Mouse (Mus musculus) frontal cortex, postnatal 25 days (tissue): ENCODE data around the gene Mast4.
A peak's percentile ranks its signal among the peaks of the same experiment; 100 is the strongest.

ENCODE experiments used
- DNase-seq, 2 experiments: peaks; one replicate each; pipeline ENCODE4 v3.0.0; 2022; ENCODE audit warnings: low spot score in 2 of 2

Mast4 gene

GRCm38 (mm10) chr13:103239654-103240053 is 94.6 kb downstream of the Mast4 start:
- no peak for DNase-seq

GRCm38 (mm10) chr13:103238034-103238705 is 96.1 kb downstream of the Mast4 start:
- no peak for DNase-seq

GRCm38 (mm10) chr13:103232171-103232570 is 102.1 kb downstream of the Mast4 start:
- DNase-seq, result no peak

GRCm38 (mm10) chr13:103229069-103229468 is 105.2 kb downstream of the Mast4 start:
- DNase-seq, result no peak

GRCm38 (mm10) chr13:103225895-103226815 is 108.1 kb downstream of the Mast4 start:
- DNase-seq, result no peak

GRCm38 (mm10) chr13:103225217-103225894 is 108.9 kb downstream of the Mast4 start:
- DNase-seq, result no peak

- no peak for DNase-seq
Measured at GRCm38 (mm10) chr13:103220479-103221064, 113.7 kb downstream of the Mast4 start.

GRCm38 (mm10) chr13:103219999-103220398 is 114.3 kb downstream of the Mast4 start:
- DNase-seq, result no peak

GRCm38 (mm10) chr13:103217486-103217885 is 116.8 kb downstream of the Mast4 start:
- DNase-seq, result no peak

- no peak for DNase-seq
Measured at GRCm38 (mm10) chr13:103214506-103214905, 119.8 kb downstream of the Mast4 start.

- DNase-seq, result peak in 1 of 2 experiments; percentile 5
Measured at GRCm38 (mm10) chr13:103211953-103212352, 122.3 kb downstream of the Mast4 start.

GRCm38 (mm10) chr13:103211501-103211941 is 122.8 kb downstream of the Mast4 start:
- DNase-seq, result peak; percentile 9 to 11

GRCm38 (mm10) chr13:103210746-103211145 is 123.6 kb downstream of the Mast4 start:
- no peak for DNase-seq

- no peak for DNase-seq
Measured at GRCm38 (mm10) chr13:103207199-103207598, 127.1 kb downstream of the Mast4 start.

- DNase-seq, result no peak
Measured at GRCm38 (mm10) chr13:103206644-103207043, 127.7 kb downstream of the Mast4 start.

- DNase-seq, result no peak
Measured at GRCm38 (mm10) chr13:103205191-103205590, 129.1 kb downstream of the Mast4 start.

- DNase-seq, result no peak
Measured at GRCm38 (mm10) chr13:103203376-103203895, 130.9 kb downstream of the Mast4 start.

- DNase-seq, result no peak
Measured at GRCm38 (mm10) chr13:103201016-103201760, 133.1 kb downstream of the Mast4 start.

GRCm38 (mm10) chr13:103199823-103200660 is 134.3 kb downstream of the Mast4 start:
- no peak for DNase-seq
